Mouse (Mus musculus): ENCODE measurements around the gene Klhl12. TPM values are rescaled to one million over a fixed set of nuclear protein-coding genes. Genes with fewer than 3 reads are reported as not detected.

The Klhl12 gene
- 26.8 TPM for polyA plus RNA-seq (2015; fragmentation: Illumina TruSeq; extraction: RNeasy Lipid Tissue Mini Kit (QIAGEN cat#74804); ENCODE audit: insufficient read depth, low replicate concordance)

DNA sequence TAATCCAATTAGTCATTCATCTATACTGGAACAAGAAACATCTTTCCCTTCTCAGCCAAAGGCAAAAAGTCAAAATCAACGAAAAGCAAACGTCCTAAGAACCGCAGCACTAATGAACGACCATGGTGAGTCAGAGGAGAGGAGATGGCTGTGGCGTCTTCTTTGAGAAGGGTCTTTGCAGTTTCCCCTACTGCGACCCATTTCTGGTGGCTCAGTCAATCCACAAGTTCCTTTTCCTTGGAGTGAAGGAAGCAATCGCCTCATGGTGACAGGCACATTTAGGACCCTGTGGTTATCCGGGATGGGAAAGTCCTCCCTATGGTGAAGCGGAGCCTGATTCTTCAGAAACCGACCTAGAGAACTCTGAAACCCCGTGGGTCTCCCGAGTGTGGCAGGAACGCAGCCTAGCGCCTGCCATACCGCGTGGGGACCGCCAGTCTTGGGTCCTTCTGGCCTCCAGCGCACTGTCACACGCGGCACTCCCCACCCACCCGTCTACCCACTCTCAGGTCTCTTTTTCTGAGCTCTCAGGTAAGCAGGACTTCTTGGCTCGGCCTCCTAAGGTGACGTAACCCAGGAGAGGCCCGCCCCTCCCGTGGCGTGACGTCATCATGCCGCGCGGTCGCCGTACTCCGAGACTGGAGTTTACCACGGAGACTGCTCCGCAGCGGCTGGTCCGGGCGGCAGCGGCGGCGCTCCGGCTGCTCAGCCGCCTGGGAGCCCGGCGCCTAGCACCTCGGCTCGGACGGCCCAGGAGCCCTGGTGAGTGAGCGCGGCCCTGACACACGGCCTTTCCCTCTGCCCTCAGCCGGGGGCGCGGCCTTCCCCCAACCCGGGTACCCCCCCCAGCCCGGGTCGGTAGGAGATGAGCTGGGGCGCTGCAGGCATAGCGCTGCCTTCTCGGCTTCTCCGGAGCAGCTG lies at the start of gene Klhl12:
TSS of gene Klhl12 (plus strand) at position 628 of the 921 bp plus-strand sequence.

DNA sequence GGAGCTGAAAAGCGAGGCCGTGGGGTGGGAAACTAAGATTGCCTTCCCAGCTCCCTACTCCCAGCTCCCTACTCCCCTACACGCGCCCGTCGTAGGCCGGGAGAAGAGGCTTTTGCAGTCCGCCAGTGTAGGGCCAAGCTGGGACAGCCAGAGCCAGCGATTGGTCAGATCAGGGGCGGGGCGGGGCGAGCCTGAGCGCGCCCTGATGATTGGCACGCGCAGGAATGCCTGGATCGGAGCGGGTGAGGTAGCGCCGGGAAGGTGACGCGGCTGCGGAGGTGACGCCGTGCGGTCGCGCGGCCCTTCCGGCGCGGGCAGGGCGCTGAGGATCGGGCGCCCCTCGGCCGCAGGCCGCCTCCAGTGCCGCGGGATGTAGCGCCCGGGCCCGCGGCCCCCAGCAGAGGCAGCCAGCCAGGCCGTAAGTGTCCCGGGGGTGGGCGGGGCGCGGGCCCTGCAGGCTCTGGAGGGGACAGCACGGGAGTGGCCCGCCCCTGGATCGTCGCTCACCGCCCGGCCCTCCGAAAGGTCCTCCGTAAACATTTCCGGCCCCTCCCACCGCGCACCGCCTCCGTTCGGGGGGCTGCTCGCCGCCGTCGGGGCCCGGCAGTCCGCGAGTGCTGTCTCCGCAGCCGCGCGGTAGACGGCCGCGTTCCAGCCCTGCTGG lies 40.0 kb upstream of the Klhl12 start, which contains the start of gene Adipor1:
TSS of gene Adipor1 (plus strand) at position 211 of the 664 bp plus-strand sequence.

DNA sequence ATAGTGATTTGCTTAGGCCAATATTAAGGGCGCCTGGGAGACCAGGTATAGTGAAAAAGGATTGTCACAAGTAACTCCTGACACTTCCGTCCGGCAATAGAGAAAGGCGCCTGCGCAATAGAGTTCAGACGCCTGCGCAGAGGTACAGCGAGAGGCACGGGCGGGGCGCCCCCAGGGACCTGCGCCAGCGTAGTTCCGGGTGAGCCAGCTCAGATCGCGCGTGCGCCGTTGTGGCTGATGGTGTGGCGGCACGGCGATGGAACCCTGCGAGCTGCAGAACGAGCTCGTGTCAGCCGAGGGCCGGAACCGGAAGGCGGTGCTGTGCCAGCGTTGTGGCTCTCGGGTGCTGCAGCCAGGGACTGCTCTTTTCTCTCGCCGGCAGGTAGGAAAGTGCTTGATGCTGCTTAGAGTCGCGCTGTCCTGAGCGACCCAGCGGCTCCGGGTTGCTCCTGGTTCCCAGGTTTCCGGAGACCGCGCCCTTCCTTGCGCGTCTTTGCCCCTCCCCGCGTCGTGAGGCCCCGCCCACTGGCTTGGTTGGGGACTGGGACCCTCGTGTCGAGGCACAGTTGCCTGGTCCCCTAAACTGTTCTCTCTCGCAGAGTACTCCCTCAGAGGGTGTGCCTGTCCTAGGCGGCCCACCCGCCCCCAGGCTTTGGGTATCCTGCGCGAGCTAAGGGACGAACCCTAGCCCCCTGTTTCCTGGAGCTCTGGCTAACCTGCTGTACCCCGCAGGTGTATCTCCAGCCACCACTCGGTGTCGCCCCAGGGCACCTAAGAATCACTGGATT lies 39.3 kb downstream of the Klhl12 start, which contains the start of gene Rabif:
TSS of gene Rabif (plus strand) at position 221 of the 788 bp plus-strand sequence.

Other genes starting within 250 kb of the Klhl12 start
- gene Adora1, start 220.1 kb upstream of the Klhl12 start, polyA plus RNA-seq (2015; fragmentation: Illumina TruSeq; extraction: RNeasy Lipid Tissue Mini Kit (QIAGEN cat#74804); ENCODE audit: insufficient read depth, low replicate concordance) = not detected
- not detected for gene Myog, start 165.5 kb upstream of the Klhl12 start, polyA plus RNA-seq (2015; fragmentation: Illumina TruSeq; extraction: RNeasy Lipid Tissue Mini Kit (QIAGEN cat#74804); ENCODE audit: insufficient read depth, low replicate concordance)
- gene Ppfia4, start 122.6 kb upstream of the Klhl12 start, polyA plus RNA-seq (2015; fragmentation: Illumina TruSeq; extraction: RNeasy Lipid Tissue Mini Kit (QIAGEN cat#74804); ENCODE audit: insufficient read depth, low replicate concordance) = 20.4 TPM
- gene Tmem183a, start 93.6 kb upstream of the Klhl12 start, polyA plus RNA-seq (2015; fragmentation: Illumina TruSeq; extraction: RNeasy Lipid Tissue Mini Kit (QIAGEN cat#74804); ENCODE audit: insufficient read depth, low replicate concordance) = 56.0 TPM
- gene 4933406M09Rik, start 69.6 kb upstream of the Klhl12 start, polyA plus RNA-seq (2015; fragmentation: Illumina TruSeq; extraction: RNeasy Lipid Tissue Mini Kit (QIAGEN cat#74804); ENCODE audit: insufficient read depth, low replicate concordance) = not detected
- gene Cyb5r1, start 50.0 kb upstream of the Klhl12 start, polyA plus RNA-seq (2015; fragmentation: Illumina TruSeq; extraction: RNeasy Lipid Tissue Mini Kit (QIAGEN cat#74804); ENCODE audit: insufficient read depth, low replicate concordance) = 38.5 TPM
- gene Adipor1, start 40.2 kb upstream of the Klhl12 start, polyA plus RNA-seq (2015; fragmentation: Illumina TruSeq; extraction: RNeasy Lipid Tissue Mini Kit (QIAGEN cat#74804); ENCODE audit: insufficient read depth, low replicate concordance) = 76.8 TPM
- gene Rabif, start 39.1 kb downstream of the Klhl12 start, polyA plus RNA-seq (2015; fragmentation: Illumina TruSeq; extraction: RNeasy Lipid Tissue Mini Kit (QIAGEN cat#74804); ENCODE audit: insufficient read depth, low replicate concordance) = 32.5 TPM
- not detected for gene Mgat4e, start 94.2 kb downstream of the Klhl12 start, polyA plus RNA-seq (2015; fragmentation: Illumina TruSeq; extraction: RNeasy Lipid Tissue Mini Kit (QIAGEN cat#74804); ENCODE audit: insufficient read depth, low replicate concordance)
- 18.1 TPM for gene Kdm5b, start 104.6 kb downstream of the Klhl12 start, polyA plus RNA-seq (2015; fragmentation: Illumina TruSeq; extraction: RNeasy Lipid Tissue Mini Kit (QIAGEN cat#74804); ENCODE audit: insufficient read depth, low replicate concordance)
- gene Syt2, start 191.1 kb downstream of the Klhl12 start, polyA plus RNA-seq (2015; fragmentation: Illumina TruSeq; extraction: RNeasy Lipid Tissue Mini Kit (QIAGEN cat#74804); ENCODE audit: insufficient read depth, low replicate concordance) = not detected